Mouse (Mus musculus) limb, embryonic 13.5 days (tissue): ENCODE data around the gene Rfc1. TPM values are rescaled to one million over a fixed set of nuclear protein-coding genes. Genes with fewer than 3 reads are reported as not detected.

ENCODE experiments used
- ATAC-seq: fragments of 200-750 bp; cut with Nextera tagmentation; 2 replicates; pipeline ENCODE4 v1.8.0; 2017; ENCODE audit warnings: low read depth, moderate number of reproducible peaks, moderate TSS enrichment; ENCODE audit not compliant: low FRiP score
- H3K27ac ChIP-seq: fragments of 300-500 bp; sonication (generic); 2 replicates; pipeline ENCODE4 v1.5.1; 2015; ENCODE audit warnings: inconsistent platforms, mild to moderate bottlenecking, moderate library complexity
- H3K27me3 ChIP-seq: fragments of 300-500 bp; sonication (generic); 2 replicates; pipeline ENCODE4 v1.6.1; 2015; ENCODE audit warnings: mild to moderate bottlenecking, inconsistent platforms
- H3K36me3 ChIP-seq: fragments of 300-500 bp; sonication (generic); 2 replicates; pipeline ENCODE4 v1.6.1; 2015; ENCODE audit warnings: inconsistent platforms, mild to moderate bottlenecking, moderate library complexity
- H3K4me1 ChIP-seq: fragments of 300-500 bp; sonication (generic); 2 replicates; pipeline ENCODE4 v1.6.1; 2015; ENCODE audit warnings: inconsistent platforms
- H3K4me2 ChIP-seq: fragments of 300-500 bp; sonication (generic); replicated peaks from 2 replicates; pipeline ENCODE4 v1.6.1; 2015; ENCODE audit warnings: inconsistent platforms, mild to moderate bottlenecking, moderate library complexity
- H3K4me3 ChIP-seq: fragments of 300-500 bp; sonication (generic); 2 replicates; pipeline ENCODE4 v1.5.1; 2015; ENCODE audit warnings: moderate library complexity, mild to moderate bottlenecking, inconsistent platforms
- H3K9ac ChIP-seq: fragments of 300-500 bp; sonication (generic); 2 replicates; pipeline ENCODE4 v1.6.1; 2015; ENCODE audit warnings: mild to moderate bottlenecking, inconsistent platforms
- H3K9me3 ChIP-seq: fragments of 300-500 bp; sonication (generic); 2 replicates; pipeline ENCODE4 v1.6.1; 2016; ENCODE audit warnings: inconsistent platforms
- WGBS: fragments of 180-500 bp; shearing (Covaris S2); methylation state at CpG from one replicate; pipeline ENCODE4 v1.1.7; 2015; 5-methylcytosine and 5-hydroxymethylcytosine counted together
- polyA plus RNA-seq: library from polyadenylated mRNA; unstranded; fragments of >200 nt; fragmentation: Nextera tagmentation; extraction: Ambion mirVana; gene quantifications from 2 replicates; pipeline ENCODE4 v1.2.1, GENCODE M21; 2015

Rfc1 gene
- 120 and 125 TPM in 2 replicates for polyA plus RNA-seq

DNA sequence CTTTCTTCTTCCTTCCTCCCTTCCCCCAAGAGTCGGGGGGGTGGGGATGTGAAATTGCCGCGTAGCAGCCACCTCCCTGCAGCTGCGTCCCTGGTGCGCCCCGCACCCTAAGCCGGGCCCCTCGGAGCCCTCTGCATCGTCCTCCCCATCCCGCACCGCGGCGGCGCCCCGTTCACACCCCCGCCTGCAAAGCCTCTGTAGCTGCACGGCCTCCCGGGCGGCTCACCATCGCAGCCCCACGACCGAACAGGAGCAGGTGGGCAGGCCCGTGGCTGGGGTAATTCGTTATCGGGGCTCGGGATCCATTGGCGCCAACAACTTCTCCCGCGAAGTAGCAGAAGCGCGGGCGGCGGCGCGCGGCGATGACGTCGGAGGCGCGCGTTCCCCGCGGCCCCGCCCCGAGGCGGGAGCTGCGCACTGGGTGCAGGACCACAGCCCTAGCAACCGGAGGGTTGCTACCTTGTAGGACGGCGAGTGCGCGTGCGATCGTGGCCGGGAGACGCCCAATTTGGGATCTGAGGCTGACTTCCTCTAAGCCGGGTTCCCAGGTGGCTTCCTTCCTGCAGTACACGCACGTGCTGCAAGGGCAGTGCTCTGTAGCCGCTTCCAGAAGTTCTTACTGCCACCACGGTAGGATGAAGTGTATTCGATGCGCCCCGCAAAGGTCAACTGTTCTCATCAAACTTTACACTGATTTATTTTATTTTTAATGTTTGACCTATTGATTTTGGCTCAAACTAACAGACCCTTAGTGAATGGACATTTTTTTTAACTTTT lies at the start of gene Rfc1:
TSS of gene Rfc1 (minus strand) at position 373 of the 777 bp plus-strand sequence.
- Histone ChIP-seq H3K36me3 (peaks cover 22% of the 10 kb centered on the region), H3K27me3 (no peaks in the 10 kb centered on the region), H3K4me3 (peak within 1 kb of the TSS; percentile 93), H3K27ac (peak within 1 kb of the TSS; percentile 81), H3K4me1 (peaks cover 12% of the 10 kb centered on the region), H3K9ac (peak within 1 kb of the TSS; percentile 92), H3K4me2 (peak within 1 kb of the TSS; percentile 83), H3K9me3 (peaks cover 4% of the 10 kb centered on the region; the same call in 1 of the 2 replicates)
- WGBS: under 1% methylated on average over 65 of the region's 65 CpGs
- peak; percentile 99 for ATAC-seq

DNA sequence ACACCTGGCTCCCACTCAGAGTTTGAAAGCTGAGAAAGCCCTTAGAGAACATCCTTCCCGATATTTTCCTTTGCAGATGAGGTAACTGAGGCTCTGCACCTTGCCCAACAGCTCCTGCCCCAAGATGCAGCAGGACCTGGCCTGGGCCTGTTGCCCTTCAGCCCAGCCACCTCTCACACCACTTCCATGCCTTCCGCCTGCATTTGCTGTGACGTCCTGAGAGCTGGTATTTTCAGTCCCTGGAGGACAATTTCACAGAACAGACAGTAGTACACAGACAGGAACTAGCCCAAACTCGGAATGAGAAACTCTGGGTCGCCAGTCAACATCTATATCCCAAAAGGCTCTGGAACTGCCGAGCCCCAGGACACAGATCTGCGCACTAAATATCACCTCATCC lies 39.3 kb upstream of the Rfc1 start:
- WGBS: 81% methylated on average over 7 of the region's 7 CpGs
- ATAC-seq: no peak
- H3K9ac ChIP-seq: no peak overlapping the region
- no peaks in the 10 kb centered on the region for H3K27me3 ChIP-seq
- H3K9me3 ChIP-seq: no peaks in the 10 kb centered on the region
- peaks cover 7% of the 10 kb centered on the region; the same call in 1 of the 2 replicates for H3K4me1 ChIP-seq
- no peak overlapping the region for H3K4me3 ChIP-seq
- H3K4me2 ChIP-seq: no peak overlapping the region
- no peaks in the 10 kb centered on the region for H3K36me3 ChIP-seq
- H3K27ac ChIP-seq: no peak overlapping the region

DNA sequence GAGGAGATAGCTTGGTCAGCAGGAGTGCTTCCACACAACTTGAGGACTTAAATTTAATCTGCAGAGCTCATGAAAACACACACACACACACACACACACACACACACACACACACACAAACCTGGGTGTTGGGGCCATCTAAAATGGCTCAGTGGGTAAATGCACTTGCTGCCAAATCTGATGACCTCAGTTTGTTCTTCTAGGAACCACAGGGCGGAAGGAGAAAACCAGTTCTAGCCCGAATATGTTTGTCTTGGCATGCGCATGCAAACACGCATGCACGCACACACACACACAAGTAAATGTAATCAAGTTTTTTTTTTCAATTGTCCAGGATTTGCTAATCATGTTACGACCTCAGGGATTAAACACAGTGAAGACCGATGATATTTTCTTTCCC lies 36.1 kb upstream of the Rfc1 start:
- Histone ChIP-seq H3K36me3 (no peaks in the 10 kb centered on the region), H3K4me1 (peaks cover 7% of the 10 kb centered on the region; the same call in 1 of the 2 replicates), H3K9me3 (no peaks in the 10 kb centered on the region), H3K4me3 (no peak overlapping the region), H3K4me2 (no peak overlapping the region), H3K9ac (no peak overlapping the region), H3K27ac (no peak overlapping the region), H3K27me3 (no peaks in the 10 kb centered on the region)
- ATAC-seq: no peak
- 93% methylated on average over 7 of the region's 7 CpGs for WGBS

- no peak overlapping the region for H3K4me2 ChIP-seq
- no peak for ATAC-seq
- H3K9me3 ChIP-seq: no peaks in the 10 kb centered on the region
- H3K27ac ChIP-seq: no peak overlapping the region
- H3K9ac ChIP-seq: no peak overlapping the region
- 92% methylated on average over 11 of the region's 11 CpGs for WGBS
- H3K36me3 ChIP-seq: no peaks in the 10 kb centered on the region
- H3K27me3 ChIP-seq: no peaks in the 10 kb centered on the region
- no peak overlapping the region for H3K4me3 ChIP-seq
- no peaks in the 10 kb centered on the region for H3K4me1 ChIP-seq
Measured at GRCm38 (mm10) chr5:65367837-65368236, 32.4 kb upstream of the Rfc1 start.

GRCm38 (mm10) chr5:65357771-65358170 lies 22.3 kb upstream of the Rfc1 start:
- Histone ChIP-seq H3K36me3 (no peaks in the 10 kb centered on the region), H3K9ac (no peak overlapping the region), H3K4me2 (no peak overlapping the region), H3K9me3 (no peaks in the 10 kb centered on the region), H3K27ac (no peak overlapping the region), H3K27me3 (no peaks in the 10 kb centered on the region), H3K4me3 (no peak overlapping the region), H3K4me1 (no peaks in the 10 kb centered on the region)
- no peak for ATAC-seq
- 84% methylated on average over 3 of the region's 3 CpGs for WGBS

DNA sequence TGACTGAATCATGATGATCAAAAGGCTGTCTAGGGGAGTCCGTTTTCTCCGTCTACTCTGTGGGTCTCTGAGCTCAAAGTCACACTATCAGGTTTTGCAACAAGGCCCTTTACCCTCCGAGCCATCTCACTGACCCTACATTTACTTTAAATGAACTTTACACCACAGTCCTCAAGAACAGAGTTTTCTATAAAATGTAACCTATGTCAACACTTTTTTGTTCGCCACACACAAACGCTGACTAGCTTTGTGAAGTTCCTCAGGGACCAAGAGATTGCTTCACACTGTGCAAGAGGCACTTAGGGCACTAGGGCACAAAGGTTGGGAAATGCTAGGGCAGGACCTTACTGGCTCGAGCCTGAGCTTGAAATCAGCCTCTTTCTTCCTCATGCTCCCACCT lies 21.4 kb upstream of the Rfc1 start:
- no peak overlapping the region for H3K4me3 ChIP-seq
- H3K36me3 ChIP-seq: no peaks in the 10 kb centered on the region
- no peak overlapping the region for H3K4me2 ChIP-seq
- no peak for ATAC-seq
- no peak overlapping the region for H3K27ac ChIP-seq
- no peaks in the 10 kb centered on the region for H3K4me1 ChIP-seq
- WGBS: 85% methylated on average over 6 of the region's 6 CpGs
- no peak overlapping the region for H3K9ac ChIP-seq
- H3K27me3 ChIP-seq: no peaks in the 10 kb centered on the region
- no peaks in the 10 kb centered on the region for H3K9me3 ChIP-seq

- Histone ChIP-seq H3K4me1 (no peaks in the 10 kb centered on the region), H3K36me3 (no peaks in the 10 kb centered on the region), H3K4me3 (no peak overlapping the region), H3K4me2 (no peak overlapping the region), H3K9me3 (no peaks in the 10 kb centered on the region), H3K27ac (no peak overlapping the region), H3K27me3 (no peaks in the 10 kb centered on the region), H3K9ac (no peak overlapping the region)
- no peak for ATAC-seq
- 71% methylated on average over 5 of the region's 5 CpGs for WGBS
Measured at GRCm38 (mm10) chr5:65354985-65355384, 19.5 kb upstream of the Rfc1 start.

- H3K9ac ChIP-seq: no peak overlapping the region
- no peak overlapping the region for H3K27ac ChIP-seq
- H3K4me2 ChIP-seq: no peak overlapping the region
- H3K4me1 ChIP-seq: no peaks in the 10 kb centered on the region
- no peak overlapping the region for H3K4me3 ChIP-seq
- ATAC-seq: no peak
- H3K27me3 ChIP-seq: no peaks in the 10 kb centered on the region
- WGBS: 89% methylated on average over 3 of the region's 3 CpGs
- no peaks in the 10 kb centered on the region for H3K36me3 ChIP-seq
- H3K9me3 ChIP-seq: no peaks in the 10 kb centered on the region
Measured at GRCm38 (mm10) chr5:65354097-65354496, 18.6 kb upstream of the Rfc1 start.

- Histone ChIP-seq H3K4me3 (no peak overlapping the region), H3K9ac (no peak overlapping the region), H3K4me1 (no peaks in the 10 kb centered on the region), H3K9me3 (no peaks in the 10 kb centered on the region), H3K36me3 (no peaks in the 10 kb centered on the region), H3K27ac (no peak overlapping the region), H3K4me2 (no peak overlapping the region), H3K27me3 (no peaks in the 10 kb centered on the region)
- no peak for ATAC-seq
- 79% methylated on average over 10 of the region's 10 CpGs for WGBS
Measured at GRCm38 (mm10) chr5:65350508-65350907, 15.0 kb upstream of the Rfc1 start.

- Histone ChIP-seq H3K36me3 (no peaks in the 10 kb centered on the region), H3K4me3 (no peak within 1 kb of the TSS; the same call in 1 of the 2 replicates), H3K4me2 (peak within 1 kb of the TSS; percentile 36), H3K9ac (0 out of 2 replicates have a peak within 1 kb of the TSS, but pooled peaks have one; percentile 27), H3K27ac (no peak within 1 kb of the TSS), H3K27me3 (no peaks in the 10 kb centered on the region), H3K4me1 (no peaks in the 10 kb centered on the region), H3K9me3 (no peaks in the 10 kb centered on the region)
- no peak for ATAC-seq
- WGBS: 56% methylated on average over 15 of the region's 15 CpGs
Measured at GRCm38 (mm10) chr5:65348168-65348567, 12.7 kb upstream of the Rfc1 start, which contains the start of gene Klb. Gene Klb (plus strand): TSS chr5:65348314.

- H3K27ac ChIP-seq: no peak overlapping the region
- H3K4me1 ChIP-seq: no peaks in the 10 kb centered on the region
- H3K27me3 ChIP-seq: no peaks in the 10 kb centered on the region
- ATAC-seq: no peak
- no peak overlapping the region for H3K9ac ChIP-seq
- H3K4me2 ChIP-seq: no peak overlapping the region
- no peaks in the 10 kb centered on the region for H3K36me3 ChIP-seq
- no peak overlapping the region for H3K4me3 ChIP-seq
- WGBS: 76% methylated on average over 4 of the region's 4 CpGs
- no peaks in the 10 kb centered on the region for H3K9me3 ChIP-seq
Measured at GRCm38 (mm10) chr5:65340167-65340566, 4.7 kb upstream of the Rfc1 start.

DNA sequence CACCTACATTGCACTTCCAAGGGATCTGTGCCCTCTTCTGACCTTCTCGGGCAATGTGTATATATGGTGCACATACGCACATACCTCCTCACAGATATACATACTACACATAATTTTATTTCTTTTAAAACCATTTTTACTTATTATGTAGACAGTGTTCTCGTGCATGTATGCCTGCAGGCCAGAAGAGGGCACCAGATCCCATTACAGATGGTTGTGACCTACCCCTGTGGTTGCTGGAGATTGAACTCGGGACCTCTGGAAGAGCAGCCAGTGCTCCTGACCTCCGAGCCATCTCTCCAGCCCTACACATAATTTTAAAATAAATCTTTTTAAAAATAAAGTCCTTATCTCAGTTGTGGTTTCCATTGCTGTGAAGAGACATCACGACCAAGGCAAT lies 2.9 kb upstream of the Rfc1 start:
- Histone ChIP-seq H3K27ac (no peak overlapping the region), H3K9me3 (no peaks in the 10 kb centered on the region), H3K4me2 (no peak overlapping the region), H3K4me3 (no peak overlapping the region), H3K27me3 (no peaks in the 10 kb centered on the region), H3K4me1 (peaks cover 12% of the 10 kb centered on the region), H3K36me3 (peaks cover 2% of the 10 kb centered on the region; the same call in 1 of the 2 replicates), H3K9ac (no peak overlapping the region)
- ATAC-seq: no peak
- 84% methylated on average over 6 of the region's 6 CpGs for WGBS

DNA sequence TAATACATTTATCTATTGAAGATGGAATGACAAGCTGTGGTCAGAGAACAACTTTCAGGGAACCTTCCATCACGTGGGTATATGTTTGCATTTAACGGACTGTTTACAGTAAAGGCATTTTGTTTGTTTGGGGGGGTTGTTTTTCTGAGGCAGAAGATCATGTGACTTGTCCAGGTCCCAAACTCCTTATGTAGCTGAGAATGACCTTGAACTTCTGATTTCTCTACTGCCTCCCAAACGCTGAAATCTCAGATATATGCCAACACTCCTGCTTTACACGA lies 545 bp upstream of the Rfc1 start:
- Histone ChIP-seq H3K36me3 (peaks cover 22% of the 10 kb centered on the region), H3K9ac (peak overlapping the region; percentile 92), H3K4me3 (peak overlapping the region; percentile 93), H3K27ac (no peak overlapping the region), H3K4me1 (peaks cover 12% of the 10 kb centered on the region), H3K4me2 (peak overlapping the region; percentile 83), H3K27me3 (no peaks in the 10 kb centered on the region), H3K9me3 (peaks cover 4% of the 10 kb centered on the region; the same call in 1 of the 2 replicates)
- 33% methylated on average over 4 of the region's 4 CpGs for WGBS
- ATAC-seq: no peak
